In genomic region chr17:85624051-85624420, GRCm38 (mm10) we compare ENCODE assay signal across 21 mouse cellular contexts. TPM values are rescaled to one million over a fixed set of nuclear protein-coding genes. Genes with fewer than 3 reads are reported as not detected.
DNase-seq lines count a peak whose midpoint lies in the region; ATAC-seq and TF ChIP-seq lines count a peak whose summit lies in the region.
"Had no signal": no experiment of that assay in that cellular context is flagged by ENCODE, and none has a peak within 500 bp of the region (broad histone marks: within the 10 kb centered on the region; RNA-seq: fewer than 3 reads in every experiment).

No protein-coding gene starts in this region.

- intact Hi-C loops in heart, postnatal 10 days (cut with DNase I): no loop called here

- peaks cover 5% of the 10 kb centered on the region; the same call in 1 of the 2 replicates for H3K4me1 ChIP-seq in heart, postnatal 0 days (ENCODE audit: control insufficient read depth, insufficient read depth)
- H3K4me1 ChIP-seq in embryonic facial prominence, embryonic 12.5 days: peaks cover 22% of the 10 kb centered on the region
- H3K4me1 ChIP-seq in forebrain, embryonic 13.5 days: peaks cover 64% of the 10 kb centered on the region
- peaks cover 26% of the 10 kb centered on the region for H3K4me1 ChIP-seq in midbrain, embryonic 13.5 days (replicated peaks)

- peak overlapping the region; percentile 15; the same call in 1 of the 2 replicates for H3K4me3 ChIP-seq in heart, postnatal 0 days (ENCODE audit: low read depth, low read length)
- H3K4me3 ChIP-seq in embryonic facial prominence, embryonic 12.5 days: peak overlapping the region; percentile 38
- peak overlapping the region; percentile 57 for H3K4me3 ChIP-seq in forebrain, embryonic 13.5 days
- peak overlapping the region; percentile 46 for H3K4me3 ChIP-seq in midbrain, embryonic 13.5 days (replicated peaks)
- H3K4me3 ChIP-seq: liver, embryonic 13.5 days; lung, embryonic 15.5 days; neural tube, embryonic 15.5 days had no signal

- 5% methylated on average over 13 of the region's 13 CpGs for WGBS in heart, postnatal 0 days
- 2% methylated on average over 13 of the region's 13 CpGs for WGBS in embryonic facial prominence, embryonic 12.5 days
- under 1% methylated on average over 13 of the region's 13 CpGs for WGBS in forebrain, embryonic 13.5 days
- 1% methylated on average over 13 of the region's 13 CpGs for WGBS in midbrain, embryonic 13.5 days

- H3K36me3 ChIP-seq in heart, postnatal 0 days (replicated peaks; ENCODE audit: control insufficient read depth, insufficient read depth, low read length): no peaks in the 10 kb centered on the region
- H3K36me3 ChIP-seq in embryonic facial prominence, embryonic 12.5 days: no peaks in the 10 kb centered on the region
- H3K36me3 ChIP-seq in forebrain, embryonic 13.5 days (ENCODE audit: poor library complexity, severe bottlenecking): no peaks in the 10 kb centered on the region
- H3K36me3 ChIP-seq in midbrain, embryonic 13.5 days: no peaks in the 10 kb centered on the region
- H3K36me3 ChIP-seq: heart, embryonic 10.5 days; liver, embryonic 13.5 days; lung, embryonic 15.5 days; neural tube, embryonic 15.5 days had no signal

- TF ChIP-seq EP300 in heart, postnatal 0 days (IDR thresholded peaks at IDR 0.05; ENCODE audit: low read depth): no peak

- no peak for DNase-seq in heart, postnatal 0 days (ENCODE audit: low spot score)
- no peak for DNase-seq in heart, postnatal 10 days
- DNase-seq in cerebellum, adult 9-11 months: no peak
- DNase-seq in adrenal gland, postnatal 25 days: no peak
- DNase-seq in ovary, postnatal 10 days (ENCODE audit: low spot score): no peak
- DNase-seq: B cell, adult 2 months; cerebellum, postnatal 10 days; gastrocnemius, postnatal 14 days; liver, embryonic 13.5 days; thymus, postnatal 25 days had no signal

- H3K9ac ChIP-seq in heart, postnatal 0 days (replicated peaks; ENCODE audit: low read depth, low read length): no peak overlapping the region
- peak overlapping the region; percentile 55 for H3K9ac ChIP-seq in embryonic facial prominence, embryonic 12.5 days
- H3K9ac ChIP-seq in forebrain, embryonic 13.5 days: peak overlapping the region; percentile 86
- H3K9ac ChIP-seq in midbrain, embryonic 13.5 days (replicated peaks): peak overlapping the region; percentile 67
- H3K9ac ChIP-seq: hindbrain, embryonic 14.5 days; liver, embryonic 13.5 days; lung, embryonic 15.5 days; neural tube, embryonic 15.5 days had no signal

- no peak overlapping the region for H3K4me2 ChIP-seq in heart, postnatal 0 days (ENCODE audit: low read depth, low read length)
- peak overlapping the region; percentile 28; the same call in 1 of the 2 replicates for H3K4me2 ChIP-seq in embryonic facial prominence, embryonic 12.5 days (replicated peaks)
- H3K4me2 ChIP-seq in forebrain, embryonic 13.5 days: peak overlapping the region; percentile 71
- peak overlapping the region; percentile 53 for H3K4me2 ChIP-seq in midbrain, embryonic 13.5 days (replicated peaks)
- H3K4me2 ChIP-seq: hindbrain, embryonic 14.5 days; liver, embryonic 13.5 days; lung, embryonic 15.5 days; neural tube, embryonic 15.5 days had no signal

- H3K27me3 ChIP-seq in heart, postnatal 0 days (ENCODE audit: control insufficient read depth, insufficient read depth, low read length): peaks cover 99% of the 10 kb centered on the region
- peaks cover 91% of the 10 kb centered on the region for H3K27me3 ChIP-seq in embryonic facial prominence, embryonic 12.5 days
- peaks cover 88% of the 10 kb centered on the region for H3K27me3 ChIP-seq in forebrain, embryonic 13.5 days
- peaks cover 94% of the 10 kb centered on the region for H3K27me3 ChIP-seq in midbrain, embryonic 13.5 days

- H3K27ac ChIP-seq in heart, postnatal 0 days (ENCODE audit: low read depth): no peak overlapping the region
- H3K27ac ChIP-seq in embryonic facial prominence, embryonic 12.5 days: no peak overlapping the region
- no peak overlapping the region; the same call in 1 of the 2 replicates for H3K27ac ChIP-seq in forebrain, embryonic 13.5 days
- H3K27ac ChIP-seq in midbrain, embryonic 13.5 days: peak overlapping the region; percentile 87
- H3K27ac ChIP-seq: heart, embryonic 10.5 days; hindbrain, embryonic 14.5 days; kidney, postnatal 0 days; liver, embryonic 13.5 days; lung, embryonic 15.5 days; neural tube, embryonic 15.5 days had no signal

- H3K9me3 ChIP-seq in heart, postnatal 0 days (replicated peaks; ENCODE audit: control insufficient read depth, low read length): no peaks in the 10 kb centered on the region
- H3K9me3 ChIP-seq in embryonic facial prominence, embryonic 12.5 days: no peaks in the 10 kb centered on the region
- H3K9me3 ChIP-seq in forebrain, embryonic 13.5 days (replicated peaks): no peaks in the 10 kb centered on the region
- no peaks in the 10 kb centered on the region for H3K9me3 ChIP-seq in midbrain, embryonic 13.5 days
- H3K9me3 ChIP-seq: heart, embryonic 10.5 days; liver, embryonic 13.5 days; lung, embryonic 15.5 days; neural tube, embryonic 15.5 days had no signal

- no peak for ATAC-seq in heart, postnatal 0 days (ENCODE audit: insufficient read depth, low read depth)
- ATAC-seq in embryonic facial prominence, embryonic 12.5 days (ENCODE audit: insufficient number of reproducible peaks, insufficient read depth, low FRiP score, low TSS enrichment): no peak
- no peak for ATAC-seq in forebrain, embryonic 13.5 days
- no peak for ATAC-seq in midbrain, embryonic 13.5 days
- ATAC-seq: intestine, embryonic 16.5 days had no signal

- no peak for TF ChIP-seq CTCF in heart, postnatal 0 days (IDR thresholded peaks at IDR 0.05; ENCODE audit: low read depth)

RNA-seq across cellular contexts. Expression of gene Six3, which starts 10.6 kb away (rescaled TPM):
- total RNA-seq in heart, postnatal 0 days (2014; rRNA removed; ENCODE audit: low replicate concordance): not detected in 2 replicates
- polyA plus RNA-seq in heart, postnatal 0 days (2015; fragmentation: Nextera tagmentation; extraction: Ambion mirVana): not detected in 2 replicates
- total RNA-seq in heart, postnatal 10 days (2021): not detected
- polyA plus RNA-seq in embryonic facial prominence, embryonic 12.5 days (2016; fragmentation: Nextera tagmentation; extraction: Ambion mirVana): 8.9 and 9.8 TPM in 2 replicates
- 18.2 and 22.4 TPM in 2 replicates for polyA plus RNA-seq in forebrain, embryonic 13.5 days (2015; fragmentation: Nextera tagmentation; extraction: Ambion mirVana)
- polyA plus RNA-seq in midbrain, embryonic 13.5 days (2015; fragmentation: Nextera tagmentation; extraction: Ambion mirVana): 15.6 and 21.9 TPM in 2 replicates
- total RNA-seq in adrenal gland, postnatal 25 days (2021): not detected in 2 replicates
- total RNA-seq: adrenal gland, postnatal 4 days; gastrocnemius, postnatal 14 days had no signal
- polyA plus RNA-seq: hindbrain, embryonic 14.5 days; intestine, embryonic 16.5 days; kidney, postnatal 0 days; limb, embryonic 11.5 days; liver, embryonic 13.5 days; lung, embryonic 15.5 days; neural tube, embryonic 15.5 days had no signal
